Mouse (Mus musculus) cortical plate, adult 2 months (tissue): ENCODE data around the gene Lyst.

ENCODE experiments used
- CTCF ChIP-seq: fragments of 200-500 bp; IDR thresholded peaks from 2 replicates; pipeline ENCODE4 v1.5.1; 2011; ENCODE audit warnings: mild to moderate bottlenecking, control low read depth, low read length; ENCODE audit not compliant: insufficient read depth; ENCODE audit errors: extremely low read depth
- POLR2A ChIP-seq: fragments of 200-500 bp; IDR thresholded peaks from 2 replicates; pipeline ENCODE4 v1.6.1; 2011; ENCODE audit warnings: mild to moderate bottlenecking, low read length, control low read depth; ENCODE audit not compliant: insufficient read depth; ENCODE audit errors: extremely low read depth

DNA sequence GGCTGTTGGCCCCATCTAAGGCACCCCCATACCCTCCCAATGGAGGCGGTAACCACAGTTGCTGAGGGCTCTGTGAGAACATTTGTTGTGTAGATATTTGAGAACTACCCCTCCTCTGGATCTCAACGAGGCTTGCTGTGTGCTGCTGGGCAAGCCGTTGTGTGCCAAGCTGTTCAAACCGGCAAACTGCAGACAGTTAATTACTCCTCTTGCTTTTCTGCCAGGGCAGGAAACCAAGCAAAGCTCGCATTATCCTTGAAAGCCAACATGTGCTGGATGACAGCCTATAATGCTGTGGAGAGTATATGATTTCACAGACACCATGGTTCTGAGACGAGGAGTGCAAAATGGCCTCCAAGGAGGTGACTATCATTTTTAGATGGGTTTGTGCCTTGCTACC lies 236.3 kb downstream of the Lyst start:
- TF ChIP-seq CTCF (no peak), POLR2A (no peak)
